Mouse (Mus musculus) heart, postnatal 0 days (tissue): ENCODE measurements around the gene Fam47e. TPM values are rescaled to one million over a fixed set of nuclear protein-coding genes. Genes with fewer than 3 reads are reported as not detected.
A peak's percentile ranks its signal among the peaks of the same experiment; 100 is the strongest.

Source experiments
- ATAC-seq: fragments of 200-750 bp; cut with Nextera tagmentation; 2 replicates; pipeline ENCODE4 v1.8.0; 2017; ENCODE audit warnings: low read depth, moderate number of reproducible peaks, moderate library complexity; ENCODE audit not compliant: insufficient read depth
- DNase-seq: peaks from one replicate; pipeline ENCODE4 v3.0.0-alpha.2; 2016; ENCODE audit warnings: low spot score
- H3K27ac ChIP-seq: fragments of 300-500 bp; sonication (generic); 2 replicates; pipeline ENCODE4 v1.5.1; 2014; ENCODE audit warnings: low read depth, mild to moderate bottlenecking
- H3K27me3 ChIP-seq: fragments of 300-500 bp; sonication (generic); 2 replicates; pipeline ENCODE4 v1.6.1; 2014; ENCODE audit warnings: low read length, mixed read lengths; ENCODE audit not compliant: control insufficient read depth, insufficient read depth
- H3K36me3 ChIP-seq: fragments of 300-500 bp; sonication (generic); replicated peaks from 2 replicates; pipeline ENCODE4 v1.6.1; 2014; ENCODE audit warnings: low read length, mixed read lengths; ENCODE audit not compliant: control insufficient read depth, insufficient read depth
- H3K4me1 ChIP-seq: fragments of 300-500 bp; sonication (generic); 2 replicates; pipeline ENCODE4 v1.6.1; 2014; ENCODE audit warnings: antibody characterized with exemption; ENCODE audit not compliant: control insufficient read depth, insufficient read depth
- H3K4me2 ChIP-seq: fragments of 300-500 bp; sonication (generic); 2 replicates; pipeline ENCODE4 v1.6.1; 2014; ENCODE audit warnings: low read depth, mild to moderate bottlenecking, low read length, moderate library complexity
- H3K4me3 ChIP-seq: fragments of 300-500 bp; sonication (generic); 2 replicates; pipeline ENCODE4 v1.5.1; 2014; ENCODE audit warnings: low read depth, low read length
- H3K9ac ChIP-seq: fragments of 300-500 bp; sonication (generic); replicated peaks from 2 replicates; pipeline ENCODE4 v1.6.1; 2014; ENCODE audit warnings: low read depth, low read length, mixed read lengths
- H3K9me3 ChIP-seq: fragments of 300-500 bp; sonication (generic); replicated peaks from 2 replicates; pipeline ENCODE4 v1.6.1; 2016; ENCODE audit warnings: low read length; ENCODE audit not compliant: control insufficient read depth
- CTCF ChIP-seq: IDR thresholded peaks from 2 replicates; pipeline ENCODE4 v1.5.1; 2016; ENCODE audit warnings: antibody characterized with exemption, control low read depth, low read depth
- EP300 ChIP-seq: IDR thresholded peaks from 2 replicates; pipeline ENCODE4 v1.6.1; 2016; ENCODE audit warnings: antibody characterized with exemption, low read depth
- whole genome bisulfite sequencing: fragments of 180-500 bp; shearing (Covaris S2); extraction: QIAGEN DNeasy Blood & Tissue Kit; methylation state at CpG from one replicate; pipeline ENCODE4 v1.1.7; 2014; 5-methylcytosine and 5-hydroxymethylcytosine counted together
- polyA plus RNA-seq: library from polyadenylated mRNA; unstranded; fragments of >200 nt; fragmentation: Nextera tagmentation; extraction: Ambion mirVana; gene quantifications from 2 replicates; pipeline ENCODE4 v1.2.1, GENCODE M21; 2015
- total RNA-seq: library from RNA; depleted of rRNA; stranded (reverse); fragments of >200 nt; gene quantifications from 2 replicates; pipeline ENCODE4 v1.2.3, GENCODE M21; 2014; ENCODE audit warnings: low replicate concordance

Gene Fam47e
- total and polyA plus RNA-seq, 2 experiments from 2014 or later = not detected

GRCm38 (mm10) chr5:92553939-92554338, 930 bp upstream of the Fam47e start:
- no peaks in the 10 kb centered on the region for H3K36me3 ChIP-seq
- no peak overlapping the region for H3K27ac ChIP-seq
- no peaks in the 10 kb centered on the region; the same call in 1 of the 2 replicates for H3K4me1 ChIP-seq
- WGBS = 71% methylated on average over 3 of the region's 3 CpGs
- peaks cover 7% of the 10 kb centered on the region; the same call in 1 of the 2 replicates for H3K9me3 ChIP-seq
- H3K4me3 ChIP-seq = no peak overlapping the region
- no peak overlapping the region for H3K4me2 ChIP-seq
- no peak for DNase-seq
- no peak for ATAC-seq
- H3K27me3 ChIP-seq = no peaks in the 10 kb centered on the region
- no peak overlapping the region for H3K9ac ChIP-seq
- TF ChIP-seq CTCF = no peak
- TF ChIP-seq EP300 = no peak

- ATAC-seq = no peak
- WGBS = 80% methylated on average over 4 of the region's 4 CpGs
These were observed 426 bp upstream of the Fam47e start for GRCm38 (mm10) chr5:92554443-92554842.

DNA sequence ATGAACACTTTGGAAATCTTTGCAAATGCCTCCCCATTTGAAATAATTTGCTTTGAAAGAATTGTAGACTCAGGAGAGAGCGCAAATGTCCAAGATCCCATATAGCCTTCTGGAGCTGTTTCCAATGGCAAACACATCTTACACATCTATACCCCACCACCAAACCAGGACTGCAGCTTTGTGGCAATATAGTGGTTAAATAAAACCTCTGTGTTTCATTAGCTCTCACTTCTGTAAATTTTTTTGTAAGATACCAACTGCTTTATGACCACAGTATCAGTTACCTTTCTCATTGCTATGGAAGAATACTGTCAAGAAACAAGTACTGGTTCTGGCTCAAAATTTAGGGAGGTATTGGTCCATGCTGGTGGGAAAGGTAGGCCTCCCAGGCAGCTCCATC, 1.0 kb downstream of the Fam47e start:
- no peak for TF ChIP-seq CTCF
- TF ChIP-seq EP300 = no peak
- H3K27ac ChIP-seq = no peak overlapping the region
- WGBS = 89% methylated on average over 1 of the region's 1 CpGs
- H3K4me1 ChIP-seq = peaks cover 8% of the 10 kb centered on the region
- no peak overlapping the region for H3K4me2 ChIP-seq
- no peak overlapping the region for H3K4me3 ChIP-seq
- H3K36me3 ChIP-seq = no peaks in the 10 kb centered on the region
- H3K9me3 ChIP-seq = peaks cover 7% of the 10 kb centered on the region; the same call in 1 of the 2 replicates
- no peaks in the 10 kb centered on the region for H3K27me3 ChIP-seq
- no peak for DNase-seq
- no peak for ATAC-seq
- no peak overlapping the region for H3K9ac ChIP-seq

More at GRCm38 (mm10) chr5:92554443-92554842, 426 bp upstream of the Fam47e start:
- H3K4me1 ChIP-seq = no peaks in the 10 kb centered on the region; the same call in 1 of the 2 replicates
- no peaks in the 10 kb centered on the region for H3K27me3 ChIP-seq
- H3K4me3 ChIP-seq = no peak overlapping the region
- H3K27ac ChIP-seq = no peak overlapping the region
- peaks cover 7% of the 10 kb centered on the region; the same call in 1 of the 2 replicates for H3K9me3 ChIP-seq
- no peaks in the 10 kb centered on the region for H3K36me3 ChIP-seq
- no peak overlapping the region for H3K9ac ChIP-seq
- TF ChIP-seq EP300 (no peak), CTCF (no peak)
- no peak overlapping the region for H3K4me2 ChIP-seq
- no peak for DNase-seq

- TF ChIP-seq EP300 (no peak), CTCF (no peak)
- no peak overlapping the region for H3K27ac ChIP-seq
- no peak overlapping the region for H3K4me2 ChIP-seq
- H3K4me3 ChIP-seq = no peak overlapping the region
- peaks cover 7% of the 10 kb centered on the region; the same call in 1 of the 2 replicates for H3K9me3 ChIP-seq
- ATAC-seq = no peak
- no peak overlapping the region for H3K9ac ChIP-seq
- H3K27me3 ChIP-seq = no peaks in the 10 kb centered on the region
- peaks cover 8% of the 10 kb centered on the region for H3K4me1 ChIP-seq
- WGBS = 84% methylated on average over 1 of the region's 1 CpGs
- DNase-seq = no peak
- no peaks in the 10 kb centered on the region for H3K36me3 ChIP-seq
These were observed 2.6 kb downstream of the Fam47e start for GRCm38 (mm10) chr5:92557508-92557907.

DNA sequence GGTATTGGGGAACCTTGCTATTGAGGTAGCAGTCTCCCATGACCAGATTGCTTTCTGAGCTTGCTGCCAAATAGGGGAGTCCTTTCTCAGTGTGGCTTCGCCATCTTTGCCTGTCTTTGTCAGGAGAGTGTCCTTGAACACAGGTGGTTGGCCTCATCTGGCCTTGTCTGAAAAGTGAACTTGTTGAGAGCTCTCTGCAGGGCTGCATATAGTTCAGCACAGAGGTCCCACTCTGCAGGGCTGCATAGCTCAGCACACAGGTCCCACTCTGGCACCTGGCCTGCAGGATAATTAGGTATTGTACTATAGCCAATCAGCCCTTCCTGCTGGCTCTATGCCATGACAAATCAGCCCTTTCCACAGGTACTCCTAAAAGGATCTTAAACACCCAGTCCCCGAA, 5.3 kb downstream of the Fam47e start:
- 48% methylated on average over 2 of the region's 2 CpGs for WGBS
- TF ChIP-seq EP300 = no peak
- no peak for TF ChIP-seq CTCF
- DNase-seq (no peak), ATAC-seq (peak; percentile 76)
- Histone ChIP-seq H3K9ac (no peak overlapping the region), H3K4me1 (peaks cover 8% of the 10 kb centered on the region), H3K4me3 (no peak overlapping the region), H3K9me3 (no peaks in the 10 kb centered on the region), H3K36me3 (no peaks in the 10 kb centered on the region), H3K27me3 (no peaks in the 10 kb centered on the region), H3K4me2 (no peak overlapping the region), H3K27ac (peak overlapping the region; percentile 17; the same call in 1 of the 2 replicates)

DNA sequence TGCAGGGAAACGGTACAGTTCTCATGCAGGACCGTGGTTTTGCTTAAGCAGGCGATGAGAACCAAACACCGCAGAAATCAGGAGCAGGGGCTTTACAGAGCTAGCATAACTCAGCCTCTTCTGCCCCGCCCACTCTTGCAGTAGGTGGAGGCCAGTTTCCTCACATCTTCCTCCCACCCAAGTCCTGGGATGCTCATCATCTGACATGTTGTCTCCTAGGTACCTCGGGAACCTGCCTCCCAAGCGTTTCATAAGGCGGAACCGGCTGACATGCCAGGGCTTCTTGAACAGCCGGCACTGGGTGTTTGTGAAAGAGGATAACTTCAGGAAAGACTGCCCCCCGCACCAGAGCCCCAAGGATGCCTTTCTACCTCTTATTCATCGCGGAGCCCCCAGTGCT, 7.1 kb downstream of the Fam47e start:
- no peaks in the 10 kb centered on the region for H3K36me3 ChIP-seq
- ATAC-seq (no peak), DNase-seq (no peak)
- H3K4me1 ChIP-seq = peaks cover 8% of the 10 kb centered on the region
- no peak for TF ChIP-seq EP300
- TF ChIP-seq CTCF = no peak
- no peaks in the 10 kb centered on the region for H3K27me3 ChIP-seq
- H3K9ac ChIP-seq = no peak overlapping the region
- no peaks in the 10 kb centered on the region for H3K9me3 ChIP-seq
- no peak overlapping the region for H3K4me3 ChIP-seq
- no peak overlapping the region for H3K27ac ChIP-seq
- WGBS = 80% methylated on average over 13 of the region's 13 CpGs
- no peak overlapping the region for H3K4me2 ChIP-seq
